Mouse (Mus musculus) embryo, embryonic 11 days (tissue): ENCODE results near the gene Ass1.
"Not testable (repeated sequence)": the region's sequence is repeated elsewhere in the genome, so short reads cannot be mapped to it uniquely, and the experiment has no call there.

ENCODE experiments used
- DNase-seq: peaks from one replicate; pipeline ENCODE4 v3.0.0-alpha.2; 2015

The Ass1 gene

GRCm38 (mm10) chr2:31541581-31541980 lies 71.6 kb downstream of the Ass1 start:
- DNase-seq: no peak

- DNase-seq: no peak
Measured at GRCm38 (mm10) chr2:31547726-31548125, 77.7 kb downstream of the Ass1 start.

GRCm38 (mm10) chr2:31550503-31550902 lies 80.5 kb downstream of the Ass1 start:
- DNase-seq: peak; percentile 18

GRCm38 (mm10) chr2:31551351-31551750 lies 81.3 kb downstream of the Ass1 start:
- DNase-seq: not testable (repeated sequence)

GRCm38 (mm10) chr2:31551971-31552370 lies 82.0 kb downstream of the Ass1 start:
- no peak for DNase-seq

- no peak for DNase-seq
Measured at GRCm38 (mm10) chr2:31554619-31555018, 84.6 kb downstream of the Ass1 start.
